Mouse (Mus musculus) A20 (cell line): ENCODE measurements around the gene Lair1.
"Not testable (repeated sequence)": the region's sequence is repeated elsewhere in the genome, so short reads cannot be mapped to it uniquely, and the experiment has no call there.

ENCODE experiments used
- DNase-seq: peaks from one replicate; pipeline ENCODE4 v3.0.0-alpha.2; 2011; ENCODE audit warnings: low read depth, low spot score

Lair1 gene

GRCm38 (mm10) chr7:4003996-4004395, 59.0 kb downstream of the Lair1 start:
- not testable (repeated sequence) for DNase-seq

- no peak for DNase-seq
Measured at GRCm38 (mm10) chr7:3962017-3962416, 101.0 kb downstream of the Lair1 start.

DNA sequence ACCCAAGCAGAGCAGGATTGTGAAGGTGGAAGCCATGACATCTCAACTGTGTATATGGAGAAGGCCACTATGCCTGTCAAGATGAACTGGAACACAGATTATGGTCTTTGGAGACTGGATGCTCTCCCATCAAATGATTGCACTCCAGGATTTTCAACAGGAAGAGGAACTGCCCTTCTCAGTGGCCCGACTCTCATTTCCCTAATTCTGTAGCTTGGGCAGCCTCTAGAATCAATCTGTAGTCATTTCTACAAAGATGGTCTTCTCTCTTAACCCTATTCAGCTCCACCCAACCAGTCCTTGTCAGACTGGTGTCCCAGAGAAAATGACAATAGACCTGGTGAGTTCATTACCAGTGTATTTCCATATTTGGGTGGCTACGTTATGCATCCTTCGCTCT, 105.6 kb downstream of the Lair1 start:
- DNase-seq, result no peak
